Mouse (Mus musculus): ENCODE results near the gene Klf2. TPM values are rescaled to one million over a fixed set of nuclear protein-coding genes. Genes with fewer than 3 reads are reported as not detected.

The Klf2 gene
- polyA plus RNA-seq, 1 experiment: 1.4 TPM

- Histone ChIP-seq H3K9me3 (ENCODE audit: control insufficient read depth, low read length) (peaks cover 9% of the 10 kb centered on the region; the same call in 1 of the 2 replicates), H3K4me3 (replicated peaks) (no peak overlapping the region), H3K36me3 (ENCODE audit: control insufficient read depth) (no peaks in the 10 kb centered on the region), H3K4me1 (ENCODE audit: control insufficient read depth) (peaks cover 15% of the 10 kb centered on the region), H3K27me3 (ENCODE audit: control insufficient read depth) (peaks cover 57% of the 10 kb centered on the region)
- TF ChIP-seq GATA1 (IDR thresholded peaks at IDR 0.05; ENCODE audit: low read length): no peak
- TF ChIP-seq TAL1 (IDR thresholded peaks at IDR 0.05; ENCODE audit: low read length): no peak
Measured at GRCm38 (mm10) chr8:72322471-72322889, 3.6 kb downstream of the Klf2 start.

- H3K36me3 ChIP-seq (ENCODE audit: control insufficient read depth): no peaks in the 10 kb centered on the region
- H3K27me3 ChIP-seq (ENCODE audit: control insufficient read depth): peaks cover 51% of the 10 kb centered on the region
- H3K4me3 ChIP-seq (replicated peaks): no peak overlapping the region
- TF ChIP-seq GATA1 (IDR thresholded peaks at IDR 0.05; ENCODE audit: low read length): no peak
- TF ChIP-seq TAL1 (IDR thresholded peaks at IDR 0.05; ENCODE audit: low read length): no peak
- peaks cover 15% of the 10 kb centered on the region for H3K4me1 ChIP-seq (ENCODE audit: control insufficient read depth)
- peaks cover 9% of the 10 kb centered on the region; the same call in 1 of the 2 replicates for H3K9me3 ChIP-seq (ENCODE audit: control insufficient read depth, low read length)
Measured at GRCm38 (mm10) chr8:72323131-72323725, 4.4 kb downstream of the Klf2 start.

GRCm38 (mm10) chr8:72324036-72324706 lies 5.3 kb downstream of the Klf2 start:
- Histone ChIP-seq H3K27me3 (ENCODE audit: control insufficient read depth) (peaks cover 42% of the 10 kb centered on the region), H3K4me3 (replicated peaks) (no peak overlapping the region), H3K9me3 (ENCODE audit: control insufficient read depth, low read length) (peaks cover 5% of the 10 kb centered on the region; the same call in 1 of the 2 replicates), H3K36me3 (ENCODE audit: control insufficient read depth) (no peaks in the 10 kb centered on the region), H3K4me1 (ENCODE audit: control insufficient read depth) (peaks cover 8% of the 10 kb centered on the region)
- TF ChIP-seq TAL1 (IDR thresholded peaks at IDR 0.05; ENCODE audit: low read length) (no peak), GATA1 (IDR thresholded peaks at IDR 0.05; ENCODE audit: low read length) (no peak)

- H3K4me3 ChIP-seq (replicated peaks): no peak overlapping the region
- H3K4me1 ChIP-seq (ENCODE audit: control insufficient read depth): peaks cover 4% of the 10 kb centered on the region; the same call in 1 of the 2 replicates
- TF ChIP-seq GATA1 (IDR thresholded peaks at IDR 0.05; ENCODE audit: low read length) (no peak), TAL1 (IDR thresholded peaks at IDR 0.05; ENCODE audit: low read length) (no peak)
- H3K27me3 ChIP-seq (ENCODE audit: control insufficient read depth): peaks cover 37% of the 10 kb centered on the region
- H3K9me3 ChIP-seq (ENCODE audit: control insufficient read depth, low read length): peaks cover 4% of the 10 kb centered on the region; the same call in 1 of the 2 replicates
- H3K36me3 ChIP-seq (ENCODE audit: control insufficient read depth): no peaks in the 10 kb centered on the region
Measured at GRCm38 (mm10) chr8:72324708-72325107, 5.9 kb downstream of the Klf2 start.

- TF ChIP-seq GATA1 (IDR thresholded peaks at IDR 0.05; ENCODE audit: low read length) (no peak), TAL1 (IDR thresholded peaks at IDR 0.05; ENCODE audit: low read length) (no peak)
- Histone ChIP-seq H3K4me3 (replicated peaks) (no peak overlapping the region), H3K9me3 (ENCODE audit: control insufficient read depth, low read length) (no peaks in the 10 kb centered on the region), H3K27me3 (ENCODE audit: control insufficient read depth) (no peaks in the 10 kb centered on the region; the same call in 1 of the 2 replicates), H3K4me1 (ENCODE audit: control insufficient read depth) (no peaks in the 10 kb centered on the region), H3K36me3 (ENCODE audit: control insufficient read depth) (no peaks in the 10 kb centered on the region)
Measured at GRCm38 (mm10) chr8:72329116-72329515, 10.3 kb downstream of the Klf2 start.

- Histone ChIP-seq H3K9me3 (ENCODE audit: control insufficient read depth, low read length) (no peaks in the 10 kb centered on the region), H3K27me3 (ENCODE audit: control insufficient read depth) (no peaks in the 10 kb centered on the region), H3K4me3 (replicated peaks) (no peak overlapping the region), H3K36me3 (ENCODE audit: control insufficient read depth) (peaks cover 4% of the 10 kb centered on the region; the same call in 1 of the 2 replicates), H3K4me1 (ENCODE audit: control insufficient read depth) (no peaks in the 10 kb centered on the region)
- no peak for TF ChIP-seq TAL1 (IDR thresholded peaks at IDR 0.05; ENCODE audit: low read length)
- no peak for TF ChIP-seq GATA1 (IDR thresholded peaks at IDR 0.05; ENCODE audit: low read length)
Measured at GRCm38 (mm10) chr8:72330806-72331516, 12.1 kb downstream of the Klf2 start.

- Histone ChIP-seq H3K4me1 (ENCODE audit: control insufficient read depth) (no peaks in the 10 kb centered on the region), H3K9me3 (ENCODE audit: control insufficient read depth, low read length) (no peaks in the 10 kb centered on the region), H3K27me3 (ENCODE audit: control insufficient read depth) (no peaks in the 10 kb centered on the region)
Measured at GRCm38 (mm10) chr8:72331631-72332030, 12.8 kb downstream of the Klf2 start.

GRCm38 (mm10) chr8:72333429-72334143 lies 14.8 kb downstream of the Klf2 start:
- H3K4me3 ChIP-seq (replicated peaks): no peak overlapping the region
- H3K27me3 ChIP-seq (ENCODE audit: control insufficient read depth): no peaks in the 10 kb centered on the region
- TF ChIP-seq GATA1 (IDR thresholded peaks at IDR 0.05; ENCODE audit: low read length) (no peak), TAL1 (IDR thresholded peaks at IDR 0.05; ENCODE audit: low read length) (no peak)
- no peaks in the 10 kb centered on the region for H3K4me1 ChIP-seq (ENCODE audit: control insufficient read depth)
- peaks cover 19% of the 10 kb centered on the region for H3K36me3 ChIP-seq (ENCODE audit: control insufficient read depth)
- H3K9me3 ChIP-seq (ENCODE audit: control insufficient read depth, low read length): no peaks in the 10 kb centered on the region

More at GRCm38 (mm10) chr8:72331631-72332030, 12.8 kb downstream of the Klf2 start:
- H3K36me3 ChIP-seq (ENCODE audit: control insufficient read depth): peaks cover 4% of the 10 kb centered on the region; the same call in 1 of the 2 replicates
- no peak overlapping the region for H3K4me3 ChIP-seq (replicated peaks)
- TF ChIP-seq GATA1 (IDR thresholded peaks at IDR 0.05; ENCODE audit: low read length): no peak
- no peak for TF ChIP-seq TAL1 (IDR thresholded peaks at IDR 0.05; ENCODE audit: low read length)

All from erythroblast, embryonic 14.5 days (primary cell).